Mouse (Mus musculus): ENCODE data around the gene Mapre1. TPM values are rescaled to one million over a fixed set of nuclear protein-coding genes. Genes with fewer than 3 reads are reported as not detected.

Mapre1 gene
- total RNA-seq, 2 experiments from 2014 or later: 108 to 124 TPM

- no peak for DNase-seq
- intact Hi-C loops (cut with DNase I): no loop called here
Measured at GRCm38 (mm10) chr2:153775472-153775871, 34.4 kb downstream of the Mapre1 start.

GRCm38 (mm10) chr2:153778638-153779362, 37.7 kb downstream of the Mapre1 start:
- DNase-seq: peak; percentile 81 to 82
- intact Hi-C loops (cut with DNase I): loop anchor here (2.0 kb wide), 1 partner anchor 36 kb away; no protein-coding TSS in a partner anchor

- no peak for DNase-seq
- intact Hi-C loops (cut with DNase I): loop anchor here (2.0 kb wide), 1 partner anchor 37 kb away; no protein-coding TSS in a partner anchor
Measured at GRCm38 (mm10) chr2:153779394-153779981, 38.4 kb downstream of the Mapre1 start, which contains the start of gene Efcab8. Gene Efcab8 (plus strand): TSS chr2:153779931.

GRCm38 (mm10) chr2:153781181-153781580, 40.1 kb downstream of the Mapre1 start:
- intact Hi-C loops (cut with DNase I): no loop called here
- DNase-seq: no peak

GRCm38 (mm10) chr2:153784668-153785067, 43.6 kb downstream of the Mapre1 start:
- intact Hi-C loops (cut with DNase I): no loop called here
- DNase-seq: peak; percentile 33 to 50

- intact Hi-C loops (cut with DNase I): no loop called here
- DNase-seq: no peak
Measured at GRCm38 (mm10) chr2:153793366-153793765, 52.3 kb downstream of the Mapre1 start.

- DNase-seq: peak; percentile 37 to 39
- intact Hi-C loops (cut with DNase I): loop anchor here (1.0 kb wide), 1 partner anchor 85 kb away; no protein-coding TSS in a partner anchor
Measured at GRCm38 (mm10) chr2:153795090-153795489, 54.0 kb downstream of the Mapre1 start.

- DNase-seq: peak; percentile 43 to 78
- intact Hi-C loops (cut with DNase I): loop anchor here (1.0 to 5.0 kb wide), 2 partner anchors 45 to 122 kb away; no protein-coding TSS in a partner anchor
Measured at GRCm38 (mm10) chr2:153807464-153807863, 66.4 kb downstream of the Mapre1 start.

- intact Hi-C loops (cut with DNase I): loop anchor here (5.0 kb wide), 1 partner anchor 44 kb away; no protein-coding TSS in a partner anchor
- DNase-seq: no peak
Measured at GRCm38 (mm10) chr2:153808146-153808545, 67.1 kb downstream of the Mapre1 start.

- intact Hi-C loops (cut with DNase I): loop anchor here (5.0 kb wide), 1 partner anchor 43 kb away; no protein-coding TSS in a partner anchor
- no peak for DNase-seq
Measured at GRCm38 (mm10) chr2:153808841-153809240, 67.8 kb downstream of the Mapre1 start.

- intact Hi-C loops (cut with DNase I): loop anchor here (5.0 kb wide), 1 partner anchor 42 kb away; no protein-coding TSS in a partner anchor
- DNase-seq: peak; percentile 8 to 9
Measured at GRCm38 (mm10) chr2:153809921-153810320, 68.8 kb downstream of the Mapre1 start.

- no peak for DNase-seq
- intact Hi-C loops (cut with DNase I): no loop called here
Measured at GRCm38 (mm10) chr2:153822005-153822543, 81.0 kb downstream of the Mapre1 start.

Other genes with a start within 250 kb of the Mapre1 start
- not detected for gene 4930404H24Rik, start 248.5 kb upstream of the Mapre1 start, total RNA-seq (2021)
- gene Nol4l, start 211.3 kb upstream of the Mapre1 start, total RNA-seq (2021): 10 to 100 TPM in 1 of 2 experiments, 1 to 10 TPM in 1; 9.5 to 10.4 TPM
- 10 to 100 TPM; 20.1 to 24.2 TPM for gene Commd7, start 108.5 kb upstream of the Mapre1 start, total RNA-seq (2021)
- gene Dnmt3b, start 91.8 kb upstream of the Mapre1 start, total RNA-seq (2021): 1 to 10 TPM; 2.4 to 2.6 TPM
- not detected for gene Dnmt3c, start 44.6 kb upstream of the Mapre1 start, total RNA-seq (2021)
- gene Efcab8, start 38.7 kb downstream of the Mapre1 start, total RNA-seq (2021): not detected
- not detected for gene Sun5, start 129.8 kb downstream of the Mapre1 start, total RNA-seq (2021)
- gene Bpifb2, start 133.8 kb downstream of the Mapre1 start, total RNA-seq (2021): not detected
- not detected for gene Bpifb6, start 159.1 kb downstream of the Mapre1 start, total RNA-seq (2021)
- gene Bpifb3, start 177.0 kb downstream of the Mapre1 start, total RNA-seq (2021): not detected
- gene Bpifb4, start 196.9 kb downstream of the Mapre1 start, total RNA-seq (2021): not detected
- not detected for gene Bpifa6, start 233.7 kb downstream of the Mapre1 start, total RNA-seq (2021)